Mouse (Mus musculus): Measurements from ENCODE around the gene Hspe1. TPM values are rescaled to one million over a fixed set of nuclear protein-coding genes. Genes with fewer than 3 reads are reported as not detected.

Hspe1 gene
- polyA plus RNA-seq (2012; fragmentation: generic; extraction: Trizol), result 914 TPM
- long read RNA-seq, experiment 1, transcript Hspe1-201 (4 exons, 774 nt), result major isoform, 239 of 258 reads
- long read RNA-seq, experiment 1, partial matches to known transcripts, result 12 of 258 reads
- long read RNA-seq, experiment 1, other reads (novel, unspliced or antisense), result 7 of 258 reads
- long read RNA-seq, experiment 2, transcript Hspe1-201 (4 exons, 774 nt), result major isoform, 105 of 108 reads
- long read RNA-seq, experiment 2, partial matches to known transcripts, result 1 of 108 reads
- long read RNA-seq, experiment 2, other reads (novel, unspliced or antisense), result 2 of 108 reads

- Histone ChIP-seq H3K36me3 (ENCODE audit: control insufficient read depth, insufficient read depth) (peaks cover 79% of the 10 kb centered on the region), H3K79me3 (ENCODE audit: low read depth) (peaks cover 69% of the 10 kb centered on the region), H3K79me2 (ENCODE audit: control insufficient read depth, insufficient read depth) (peaks cover 83% of the 10 kb centered on the region), H3ac (ENCODE audit: control insufficient read depth, insufficient read length, low read depth) (peak within 1 kb of the TSS; percentile 85), H3K4me3 (ENCODE audit: insufficient read depth, poor library complexity, severe bottlenecking) (peak within 1 kb of the TSS; percentile 94), H3K27me3 (ENCODE audit: control insufficient read depth, insufficient read depth, insufficient read length) (no peaks in the 10 kb centered on the region)
- TF ChIP-seq CTCF (IDR thresholded peaks at IDR 0.05; ENCODE audit: control insufficient read depth, insufficient read depth, insufficient read length) (no peak), MYOD1 (IDR thresholded peaks at IDR 0.05; ENCODE audit: control insufficient read depth, insufficient read length, low read depth) (no peak), MAX (IDR thresholded peaks at IDR 0.05) (peak; percentile 48), CEBPB (IDR thresholded peaks at IDR 0.05; ENCODE audit: low read depth) (no peak), FOSL1 (IDR thresholded peaks at IDR 0.05; ENCODE audit: insufficient read depth, low read length, poor library complexity, severe bottlenecking) (no peak), MYOG (IDR thresholded peaks at IDR 0.05; ENCODE audit: control insufficient read depth, extremely low read depth, insufficient read length) (no peak), USF1 (IDR thresholded peaks at IDR 0.05; ENCODE audit: low read depth) (no peak)
Measured at GRCm38 (mm10) chr1:55087932-55088610, at the start of gene Hspe1, which contains the start of gene Hspd1. Gene Hspe1, plus strand, starts transcription at chr1:55088132. Gene Hspd1, minus strand, starts transcription at chr1:55088243.

GRCm38 (mm10) chr1:55039944-55040343 lies 48.0 kb upstream of the Hspe1 start:
- no peaks in the 10 kb centered on the region for H3K79me2 ChIP-seq (ENCODE audit: control insufficient read depth, insufficient read depth)
- TF ChIP-seq MYOD1 (IDR thresholded peaks at IDR 0.05; ENCODE audit: control insufficient read depth, insufficient read length, low read depth) (no peak), CEBPB (IDR thresholded peaks at IDR 0.05; ENCODE audit: low read depth) (no peak), MAX (IDR thresholded peaks at IDR 0.05) (no peak), FOSL1 (IDR thresholded peaks at IDR 0.05; ENCODE audit: insufficient read depth, low read length, poor library complexity, severe bottlenecking) (no peak), CTCF (IDR thresholded peaks at IDR 0.05; ENCODE audit: control insufficient read depth, insufficient read depth, insufficient read length) (no peak), MYOG (IDR thresholded peaks at IDR 0.05; ENCODE audit: control insufficient read depth, extremely low read depth, insufficient read length) (no peak), USF1 (IDR thresholded peaks at IDR 0.05; ENCODE audit: low read depth) (no peak)
- H3K79me3 ChIP-seq (ENCODE audit: low read depth), result no peaks in the 10 kb centered on the region
- no peak overlapping the region for H3ac ChIP-seq (ENCODE audit: control insufficient read depth, insufficient read length, low read depth)
- no peaks in the 10 kb centered on the region for H3K27me3 ChIP-seq (ENCODE audit: control insufficient read depth, insufficient read depth, insufficient read length)
- H3K36me3 ChIP-seq (ENCODE audit: control insufficient read depth, insufficient read depth), result no peaks in the 10 kb centered on the region
- no peak overlapping the region for H3K4me3 ChIP-seq (ENCODE audit: insufficient read depth, poor library complexity, severe bottlenecking)

GRCm38 (mm10) chr1:55041691-55042090 lies 46.2 kb upstream of the Hspe1 start:
- TF ChIP-seq CEBPB (IDR thresholded peaks at IDR 0.05; ENCODE audit: low read depth), result no peak
- TF ChIP-seq MYOD1 (IDR thresholded peaks at IDR 0.05; ENCODE audit: control insufficient read depth, insufficient read length, low read depth), result no peak
- TF ChIP-seq CTCF (IDR thresholded peaks at IDR 0.05; ENCODE audit: control insufficient read depth, insufficient read depth, insufficient read length), result no peak
- no peak for TF ChIP-seq USF1 (IDR thresholded peaks at IDR 0.05; ENCODE audit: low read depth)
- TF ChIP-seq MAX (IDR thresholded peaks at IDR 0.05), result no peak
- TF ChIP-seq MYOG (IDR thresholded peaks at IDR 0.05; ENCODE audit: control insufficient read depth, extremely low read depth, insufficient read length), result no peak
- TF ChIP-seq FOSL1 (IDR thresholded peaks at IDR 0.05; ENCODE audit: insufficient read depth, low read length, poor library complexity, severe bottlenecking), result no peak
- H3ac ChIP-seq (ENCODE audit: control insufficient read depth, insufficient read length, low read depth), result no peak overlapping the region
- H3K4me3 ChIP-seq (ENCODE audit: insufficient read depth, poor library complexity, severe bottlenecking), result no peak overlapping the region
- no peaks in the 10 kb centered on the region for H3K79me3 ChIP-seq (ENCODE audit: low read depth)
- H3K79me2 ChIP-seq (ENCODE audit: control insufficient read depth, insufficient read depth), result no peaks in the 10 kb centered on the region
- H3K36me3 ChIP-seq (ENCODE audit: control insufficient read depth, insufficient read depth), result no peaks in the 10 kb centered on the region
- peaks cover 3% of the 10 kb centered on the region for H3K27me3 ChIP-seq (ENCODE audit: control insufficient read depth, insufficient read depth, insufficient read length)

GRCm38 (mm10) chr1:55042246-55042645 lies 45.7 kb upstream of the Hspe1 start:
- H3ac ChIP-seq (ENCODE audit: control insufficient read depth, insufficient read length, low read depth), result no peak overlapping the region
- no peaks in the 10 kb centered on the region for H3K79me2 ChIP-seq (ENCODE audit: control insufficient read depth, insufficient read depth)
- no peak for TF ChIP-seq CTCF (IDR thresholded peaks at IDR 0.05; ENCODE audit: control insufficient read depth, insufficient read depth, insufficient read length)
- TF ChIP-seq FOSL1 (IDR thresholded peaks at IDR 0.05; ENCODE audit: insufficient read depth, low read length, poor library complexity, severe bottlenecking), result no peak
- no peak for TF ChIP-seq CEBPB (IDR thresholded peaks at IDR 0.05; ENCODE audit: low read depth)
- no peak for TF ChIP-seq MYOD1 (IDR thresholded peaks at IDR 0.05; ENCODE audit: control insufficient read depth, insufficient read length, low read depth)
- TF ChIP-seq MAX (IDR thresholded peaks at IDR 0.05), result no peak
- TF ChIP-seq USF1 (IDR thresholded peaks at IDR 0.05; ENCODE audit: low read depth), result no peak
- TF ChIP-seq MYOG (IDR thresholded peaks at IDR 0.05; ENCODE audit: control insufficient read depth, extremely low read depth, insufficient read length), result no peak
- no peak overlapping the region for H3K4me3 ChIP-seq (ENCODE audit: insufficient read depth, poor library complexity, severe bottlenecking)
- no peaks in the 10 kb centered on the region for H3K79me3 ChIP-seq (ENCODE audit: low read depth)
- no peaks in the 10 kb centered on the region for H3K36me3 ChIP-seq (ENCODE audit: control insufficient read depth, insufficient read depth)
- peaks cover 3% of the 10 kb centered on the region for H3K27me3 ChIP-seq (ENCODE audit: control insufficient read depth, insufficient read depth, insufficient read length)

GRCm38 (mm10) chr1:55043164-55043563 lies 44.8 kb upstream of the Hspe1 start:
- TF ChIP-seq CTCF (IDR thresholded peaks at IDR 0.05; ENCODE audit: control insufficient read depth, insufficient read depth, insufficient read length) (no peak), CEBPB (IDR thresholded peaks at IDR 0.05; ENCODE audit: low read depth) (no peak), MAX (IDR thresholded peaks at IDR 0.05) (no peak), FOSL1 (IDR thresholded peaks at IDR 0.05; ENCODE audit: insufficient read depth, low read length, poor library complexity, severe bottlenecking) (no peak), MYOG (IDR thresholded peaks at IDR 0.05; ENCODE audit: control insufficient read depth, extremely low read depth, insufficient read length) (no peak), USF1 (IDR thresholded peaks at IDR 0.05; ENCODE audit: low read depth) (no peak), MYOD1 (IDR thresholded peaks at IDR 0.05; ENCODE audit: control insufficient read depth, insufficient read length, low read depth) (no peak)
- Histone ChIP-seq H3K27me3 (ENCODE audit: control insufficient read depth, insufficient read depth, insufficient read length) (peaks cover 3% of the 10 kb centered on the region), H3K4me3 (ENCODE audit: insufficient read depth, poor library complexity, severe bottlenecking) (no peak overlapping the region), H3K79me2 (ENCODE audit: control insufficient read depth, insufficient read depth) (no peaks in the 10 kb centered on the region), H3K36me3 (ENCODE audit: control insufficient read depth, insufficient read depth) (no peaks in the 10 kb centered on the region), H3ac (ENCODE audit: control insufficient read depth, insufficient read length, low read depth) (no peak overlapping the region), H3K79me3 (ENCODE audit: low read depth) (no peaks in the 10 kb centered on the region)

Data from C2C12 (cell line).